Mouse (Mus musculus): ENCODE results near the gene Nip7. TPM values are rescaled to one million over a fixed set of nuclear protein-coding genes. Genes with fewer than 3 reads are reported as not detected.

The Nip7 gene
- total RNA-seq, 2 experiments from 2014 or later: 19.5 to 24.2 TPM

Small RNA genes within 50 kb of the gene (microRNA-seq; reads per million reads assigned to microRNA genes)
- 0.81 to 1.3 reads per million in 2 experiments for gene Mir7075

Other genes starting within 250 kb of the Nip7 start
- gene Has3, start 186.6 kb upstream of the Nip7 start, total RNA-seq (2021): 1 to 10 TPM; 1.2 to 1.9 TPM
- 10 to 100 TPM; 19.2 to 23.0 TPM for gene Utp4, start 163.2 kb upstream of the Nip7 start, total RNA-seq (2021)
- 10 to 100 TPM; 19.9 to 21.0 TPM for gene Sntb2, start 121.1 kb upstream of the Nip7 start, total RNA-seq (2021)
- 10 to 100 TPM; 55.6 to 59.1 TPM for gene Vps4a, start 25.7 kb upstream of the Nip7 start, total RNA-seq (2021)
- 10 to 100 TPM; 49.4 to 49.6 TPM for gene Pdf, start 8.3 kb upstream of the Nip7 start, total RNA-seq (2021)
- gene Cog8, start 188 bp upstream of the Nip7 start, total RNA-seq (2021): 10 to 100 TPM; 18.6 to 18.9 TPM
- not detected for gene Tmed6, start 8.8 kb downstream of the Nip7 start, total RNA-seq (2021)
- 10 to 100 TPM; 14.4 to 15.0 TPM for gene Terf2, start 39.7 kb downstream of the Nip7 start, total RNA-seq (2021)
- 10 to 100 TPM; 35.0 to 39.5 TPM for gene Cyb5b, start 93.8 kb downstream of the Nip7 start, total RNA-seq (2021)
- 10 to 100 TPM; 36.5 to 36.6 TPM for gene Nfat5, start 236.6 kb downstream of the Nip7 start, total RNA-seq (2021)

Data from heart, postnatal 14 days (tissue).